Mouse (Mus musculus): ENCODE data around the gene Golt1a.

Gene Golt1a

GRCm38 (mm10) chr1:133347693-133348520 lies 38.3 kb downstream of the Golt1a start:
- peak; percentile 39 for DNase-seq (ENCODE audit: low spot score)

DNA sequence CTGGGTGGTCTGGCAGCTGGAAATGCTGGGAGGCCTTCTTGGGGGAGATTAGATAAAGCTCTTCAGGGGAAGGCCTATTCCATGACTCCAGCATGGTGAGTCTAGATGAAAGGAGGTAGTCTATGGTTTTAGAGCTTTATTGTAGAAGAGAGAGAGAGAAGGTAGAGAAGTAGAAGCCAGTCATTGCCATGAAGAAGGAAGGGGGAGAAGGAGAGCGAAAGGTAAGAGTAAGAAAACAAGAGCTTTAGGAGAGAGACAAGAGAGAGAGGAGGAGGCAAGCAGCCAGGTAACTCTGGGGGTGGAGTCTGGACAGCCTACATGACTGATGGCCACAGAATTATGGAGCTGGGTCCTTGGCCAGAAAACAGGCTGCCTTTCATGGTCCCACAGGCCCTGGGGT lies 40.6 kb downstream of the Golt1a start, which contains the start of gene Ren1:
Gene Ren1, plus strand, starts transcription at position 301 of the 400 bp plus-strand sequence.
- no peak for DNase-seq (ENCODE audit: low spot score)

GRCm38 (mm10) chr1:133351762-133352161 lies 42.2 kb downstream of the Golt1a start:
- no peak for DNase-seq (ENCODE audit: low spot score)

- DNase-seq (ENCODE audit: low spot score): peak; percentile 87
Measured at GRCm38 (mm10) chr1:133353371-133353809, 43.8 kb downstream of the Golt1a start.

DNA sequence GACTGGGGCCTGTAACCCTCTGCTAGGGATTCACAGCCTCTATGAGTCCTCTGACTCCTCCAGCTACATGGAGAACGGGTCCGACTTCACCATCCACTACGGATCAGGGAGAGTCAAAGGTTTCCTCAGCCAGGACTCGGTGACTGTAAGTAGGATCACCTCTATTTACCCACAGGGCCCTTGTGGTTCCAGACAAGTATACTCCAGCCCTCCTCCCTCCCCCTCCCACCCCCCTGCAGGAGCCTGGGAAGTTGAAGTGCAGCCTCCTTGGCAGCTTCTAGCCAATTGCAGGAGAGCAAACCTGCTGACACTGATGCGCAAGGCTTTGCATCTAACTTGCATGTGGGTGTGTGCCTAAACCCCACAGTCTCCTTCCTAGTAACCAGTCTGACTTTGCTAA lies 45.9 kb downstream of the Golt1a start:
- DNase-seq (ENCODE audit: low spot score): no peak

DNA sequence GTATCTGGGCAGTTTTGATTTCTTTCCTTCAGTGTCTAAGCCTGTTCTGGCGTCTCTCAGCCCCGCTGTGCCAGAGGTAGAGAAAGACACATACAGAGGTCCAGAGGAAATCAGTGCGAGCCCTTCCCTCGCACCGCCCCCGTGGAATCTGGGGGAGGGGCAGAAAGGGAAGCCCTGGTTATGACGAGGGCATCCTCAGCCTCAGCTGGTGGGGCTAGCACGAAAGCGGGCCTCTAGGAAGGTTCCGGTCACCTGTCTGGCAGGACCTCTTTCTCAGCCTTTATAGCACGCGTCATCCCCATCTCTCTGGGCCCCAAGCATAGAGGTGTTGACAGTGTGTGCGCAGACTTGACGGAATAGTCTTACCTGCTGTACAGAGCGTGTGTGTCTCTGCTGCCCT lies 46.3 kb downstream of the Golt1a start:
- DNase-seq (ENCODE audit: low spot score): no peak

DNA sequence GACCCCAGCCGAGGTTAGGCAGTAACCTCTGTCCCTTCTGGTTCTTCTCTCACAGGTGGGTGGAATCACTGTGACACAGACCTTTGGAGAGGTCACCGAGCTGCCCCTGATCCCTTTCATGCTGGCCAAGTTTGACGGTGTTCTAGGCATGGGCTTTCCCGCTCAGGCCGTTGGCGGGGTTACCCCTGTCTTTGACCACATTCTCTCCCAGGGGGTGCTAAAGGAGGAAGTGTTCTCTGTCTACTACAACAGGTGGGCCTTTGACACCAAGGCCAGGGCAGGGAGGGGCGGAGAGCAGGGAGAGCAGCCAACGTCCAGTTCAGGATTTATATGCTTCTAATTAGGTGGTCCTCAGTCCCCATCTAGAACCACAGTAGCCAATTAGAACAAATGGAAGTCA lies 46.7 kb downstream of the Golt1a start:
- DNase-seq (ENCODE audit: low spot score): no peak

- DNase-seq (ENCODE audit: low spot score): no peak
Measured at GRCm38 (mm10) chr1:133361006-133361405, 51.4 kb downstream of the Golt1a start.

- no peak for DNase-seq (ENCODE audit: low spot score)
Measured at GRCm38 (mm10) chr1:133362103-133362502, 52.5 kb downstream of the Golt1a start.

GRCm38 (mm10) chr1:133363276-133364021 lies 53.8 kb downstream of the Golt1a start, which contains the start of gene Etnk2:
Etnk2 (plus strand) TSS chr1:133363572.
- peak; percentile 95 for DNase-seq (ENCODE audit: low spot score)

DNA sequence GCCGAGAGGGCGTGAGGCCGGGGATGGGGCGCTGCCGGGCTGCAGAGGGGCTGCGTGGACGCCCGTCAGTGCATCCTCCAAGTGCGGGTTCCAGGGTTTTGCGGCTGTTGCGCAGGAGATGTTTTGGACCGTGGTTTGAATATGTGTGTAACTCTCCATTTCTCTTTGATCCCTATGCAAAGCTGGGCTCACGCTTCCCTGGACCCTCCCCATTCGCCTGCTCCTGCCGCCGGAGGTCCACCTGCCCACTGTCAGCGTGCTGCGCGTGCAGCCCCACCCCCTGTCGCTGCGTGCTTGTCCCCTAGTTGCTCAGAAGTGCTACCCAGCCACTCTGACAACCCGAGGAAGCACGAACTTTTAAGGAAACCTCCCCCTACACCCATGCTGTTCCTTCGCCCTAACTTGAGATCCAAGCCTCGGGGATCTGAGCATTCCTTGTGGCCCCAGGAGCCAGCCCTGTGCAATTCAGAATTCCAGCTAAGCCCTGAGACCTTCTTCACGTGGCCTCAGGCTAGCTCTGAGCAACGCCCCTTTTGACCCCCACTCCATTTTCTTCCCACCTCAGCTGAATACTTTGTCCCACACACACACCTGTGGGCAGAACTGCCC lies 54.5 kb downstream of the Golt1a start:
- no peak for DNase-seq (ENCODE audit: low spot score)

DNA sequence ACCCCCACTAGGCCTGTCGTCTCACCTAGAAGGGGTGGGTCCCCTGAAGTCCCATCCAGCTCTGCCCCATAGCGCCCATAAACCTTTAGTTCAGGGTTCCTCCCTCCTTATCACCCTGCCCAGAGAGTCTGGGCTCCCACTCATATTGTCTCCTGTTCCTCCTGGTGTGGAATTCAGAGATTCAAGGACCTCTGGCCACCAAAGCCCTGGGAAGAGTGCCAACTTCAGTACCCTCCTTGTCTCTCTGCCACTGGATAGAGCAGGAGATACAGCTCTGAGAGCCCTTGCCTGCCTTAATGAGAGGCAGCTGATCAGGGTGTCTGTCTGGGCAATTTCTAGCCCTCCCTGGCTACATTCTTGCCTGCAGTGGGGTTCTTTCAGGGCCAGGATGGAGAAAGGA lies 55.3 kb downstream of the Golt1a start:
- no peak for DNase-seq (ENCODE audit: low spot score)

GRCm38 (mm10) chr1:133366951-133367605 lies 57.5 kb downstream of the Golt1a start:
- DNase-seq (ENCODE audit: low spot score): no peak

GRCm38 (mm10) chr1:133367606-133368488 lies 58.2 kb downstream of the Golt1a start:
- DNase-seq (ENCODE audit: low spot score): peak; percentile 79

DNA sequence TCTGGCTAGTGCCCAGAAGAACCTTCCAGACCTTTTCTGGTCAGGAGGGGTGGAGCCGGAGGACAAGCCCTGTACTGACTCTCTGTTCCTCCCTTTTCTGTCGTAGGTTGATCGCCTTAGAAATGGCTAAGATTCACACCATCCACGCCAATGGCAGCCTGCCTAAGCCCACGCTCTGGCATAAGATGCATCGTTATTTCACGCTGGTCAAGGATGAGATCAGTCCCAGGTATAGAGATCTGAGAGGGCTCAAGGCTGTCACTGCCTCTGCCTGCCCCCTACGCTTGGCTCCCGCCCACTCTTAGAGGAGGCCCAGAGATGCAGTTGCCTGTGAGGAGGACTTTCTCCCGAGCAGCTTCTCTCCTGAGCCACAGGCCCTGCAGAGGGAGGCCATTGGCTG lies 59.0 kb downstream of the Golt1a start:
- peak; percentile 74 for DNase-seq (ENCODE audit: low spot score)

DNA sequence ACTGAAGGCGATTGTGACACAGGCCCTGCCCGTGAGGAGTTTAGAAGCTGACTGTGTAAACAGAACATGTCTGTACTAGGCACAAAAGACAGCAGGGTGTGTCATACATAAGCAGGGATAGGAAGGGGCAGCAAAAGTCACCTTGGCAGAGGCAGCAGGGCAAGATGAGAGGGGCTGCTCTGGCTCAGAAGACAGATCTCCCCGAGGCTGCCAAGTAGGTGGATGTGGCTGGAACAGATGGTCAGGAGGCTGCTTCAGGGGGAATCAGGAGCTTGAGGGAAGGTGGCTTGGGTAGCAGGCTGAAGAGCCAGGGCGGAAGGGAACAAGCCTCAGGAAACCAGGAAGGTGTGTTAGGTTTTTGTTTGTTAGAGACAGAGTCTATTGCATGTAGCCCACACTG lies 60.8 kb downstream of the Golt1a start:
- no peak for DNase-seq (ENCODE audit: low spot score)

GRCm38 (mm10) chr1:133371431-133371830 lies 61.8 kb downstream of the Golt1a start:
- DNase-seq (ENCODE audit: low spot score): no peak

DNA sequence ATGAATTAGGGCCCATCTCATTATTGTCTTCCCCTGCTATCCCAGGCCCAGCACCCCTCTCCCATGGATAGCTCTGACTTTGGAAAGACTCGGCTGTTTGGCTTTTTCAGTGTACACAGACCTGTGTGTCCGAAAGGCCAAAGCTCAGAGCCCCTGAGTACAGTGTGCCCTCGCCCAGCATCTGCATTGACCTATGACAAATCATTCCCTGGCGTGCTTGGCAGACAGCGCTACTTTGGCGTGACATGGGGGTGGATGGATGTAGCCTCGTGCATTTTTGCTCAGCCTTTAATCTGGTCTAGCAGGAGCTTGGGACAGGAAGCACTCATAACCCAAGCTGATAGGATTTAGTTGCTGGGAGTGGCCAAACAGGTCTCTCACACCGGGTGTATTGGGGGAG lies 62.5 kb downstream of the Golt1a start:
- DNase-seq (ENCODE audit: low spot score): no peak
